Mouse (Mus musculus) monocyte, adult 59 days (primary cell): ENCODE results near the gene Exoc3l. TPM values are rescaled to one million over a fixed set of nuclear protein-coding genes. Genes with fewer than 3 reads are reported as not detected.

ENCODE experiments used
- total RNA-seq, 2 experiments: library from RNA; stranded (reverse); gene quantifications; one replicate each; pipeline ENCODE4 v1.2.4; 2023

Gene Exoc3l
- 1 to 10 TPM in 1 of 2 experiments, not detected in 1; 1.6 TPM for total RNA-seq

GRCm38 (mm10) chr8:105295895-105296573 is at the start of gene Exoc3l:
Gene Exoc3l, minus strand, starts transcription at chr8:105296101.

GRCm38 (mm10) chr8:105326141-105326672 is 30.3 kb upstream of the Exoc3l start, which contains the start of the genes Lrrc29 and Tmem208:
Gene Lrrc29, minus strand, starts transcription at chr8:105326278.
Gene Tmem208, plus strand, starts transcription at chr8:105326354.

GRCm38 (mm10) chr8:105305211-105306145 is 9.6 kb upstream of the Exoc3l start, which contains the start of gene Elmo3:
Gene Elmo3, plus strand, starts transcription at chr8:105305601.

GRCm38 (mm10) chr8:105297511-105298192 is 1.8 kb upstream of the Exoc3l start, which contains the start of gene E2f4:
Gene E2f4, plus strand, starts transcription at chr8:105297663.

GRCm38 (mm10) chr8:105289805-105290460 is 6.0 kb downstream of the Exoc3l start, which contains the start of gene 4931428F04Rik:
Gene 4931428F04Rik, minus strand, starts transcription at chr8:105289864.

GRCm38 (mm10) chr8:105275840-105276239 is 20.1 kb downstream of the Exoc3l start, which contains the start of gene Nol3:
Gene Nol3, plus strand, starts transcription at chr8:105276140.

GRCm38 (mm10) chr8:105269461-105269947 is 26.4 kb downstream of the Exoc3l start, which contains the start of gene Hsf4:
Gene Hsf4, plus strand, starts transcription at chr8:105269801.

GRCm38 (mm10) chr8:105264024-105264982 is 31.6 kb downstream of the Exoc3l start, which contains the start of the genes Tradd and Fbxl8:
Gene Tradd, minus strand, starts transcription at chr8:105264609.
Gene Fbxl8, plus strand, starts transcription at chr8:105264648.

GRCm38 (mm10) chr8:105254966-105255350 is 40.9 kb downstream of the Exoc3l start, which contains the start of gene B3gnt9:
Gene B3gnt9, minus strand, starts transcription at chr8:105255153.

Other genes with a start within 250 kb of the Exoc3l start
- not detected for gene Ces3a, start 247.5 kb downstream of the Exoc3l start, total RNA-seq
- not detected for gene Ces3b, start 212.3 kb downstream of the Exoc3l start, total RNA-seq
- gene Ces4a, start 164.3 kb downstream of the Exoc3l start, total RNA-seq: not detected
- 10 to 100 TPM; 79.9 to 88.1 TPM for gene Cbfb, start 125.4 kb downstream of the Exoc3l start, total RNA-seq
- 10 to 100 TPM; 44.9 to 46.8 TPM for gene D230025D16Rik, start 71.0 kb downstream of the Exoc3l start, total RNA-seq
- gene B3gnt9, start 40.9 kb downstream of the Exoc3l start, total RNA-seq: under 1 TPM; 0.21 to 0.42 TPM
- 10 to 100 TPM; 24.2 to 28.7 TPM for gene Tradd, start 31.5 kb downstream of the Exoc3l start, total RNA-seq
- gene Fbxl8, start 31.5 kb downstream of the Exoc3l start, total RNA-seq: 1 to 10 TPM; 6.5 to 6.8 TPM
- 1 to 10 TPM in 1 of 2 experiments, under 1 TPM in 1; 0.43 to 1.1 TPM for gene Hsf4, start 26.3 kb downstream of the Exoc3l start, total RNA-seq
- gene Nol3, start 20.0 kb downstream of the Exoc3l start, total RNA-seq: not detected
- gene 4931428F04Rik, start 6.2 kb downstream of the Exoc3l start, total RNA-seq: 1 to 10 TPM; 1.5 to 3.4 TPM
- gene E2f4, start 1.6 kb upstream of the Exoc3l start, total RNA-seq: 10 to 100 TPM; 57.3 to 62.0 TPM
- 1 to 10 TPM in 1 of 2 experiments, under 1 TPM in 1; 0.64 to 1.4 TPM for gene Elmo3, start 9.5 kb upstream of the Exoc3l start, total RNA-seq
- 1 to 10 TPM; 3.6 to 4.0 TPM for gene Lrrc29, start 30.2 kb upstream of the Exoc3l start, total RNA-seq
- gene Tmem208, start 30.3 kb upstream of the Exoc3l start, total RNA-seq: 10 to 100 TPM; 37.7 to 41.4 TPM
- gene Fhod1, start 51.9 kb upstream of the Exoc3l start, total RNA-seq: 100 to 1,000 TPM in 1 of 2 experiments, 10 to 100 TPM in 1; 97.1 to 105 TPM
- gene Slc9a5, start 52.7 kb upstream of the Exoc3l start, total RNA-seq: 1 to 10 TPM; 1.4 to 2.1 TPM
- under 1 TPM; 0.49 to 0.50 TPM for gene Plekhg4, start 77.2 kb upstream of the Exoc3l start, total RNA-seq
- gene Kctd19, start 117.4 kb upstream of the Exoc3l start, total RNA-seq: 1 to 10 TPM; 1.3 to 1.7 TPM
- not detected for gene Lrrc36, start 117.5 kb upstream of the Exoc3l start, total RNA-seq
- gene Tppp3, start 175.4 kb upstream of the Exoc3l start, total RNA-seq: 100 to 1,000 TPM; 330 to 336 TPM
- gene Zdhhc1, start 200.8 kb upstream of the Exoc3l start, total RNA-seq: 1 to 10 TPM; 7.5 to 7.6 TPM
- gene Hsd11b2, start 222.7 kb upstream of the Exoc3l start, total RNA-seq: not detected